Mouse (Mus musculus) liver, embryonic 14.5 days (tissue): Measurements from ENCODE around the gene Spock1.
A peak's percentile ranks its signal among the peaks of the same experiment; 100 is the strongest.

ENCODE experiments used
- CTCF ChIP-seq: IDR thresholded peaks from 2 replicates; pipeline ENCODE4 v1.5.1; 2016; ENCODE audit warnings: antibody characterized with exemption, low read depth, control low read depth
- EP300 ChIP-seq: IDR thresholded peaks from 2 replicates; pipeline ENCODE4 v1.6.1; 2016; ENCODE audit warnings: antibody characterized with exemption, low read depth

GRCm38 (mm10) chr13:57521152-57521551, 387.0 kb downstream of the Spock1 start:
- TF ChIP-seq CTCF = peak; percentile 72
- TF ChIP-seq EP300 = no peak
